Mouse (Mus musculus) erythroblast, embryonic 14.5 days (primary cell): ENCODE results near the gene Cyp2d9.

Experiments used
- GATA1 ChIP-seq: IDR thresholded peaks from 2 replicates; pipeline ENCODE4 v1.6.1; 2012; ENCODE audit warnings: low read length, inconsistent platforms, mixed read lengths
- TAL1 ChIP-seq: IDR thresholded peaks from 3 replicates; pipeline ENCODE4 v1.6.1; 2012; ENCODE audit warnings: low read length, inconsistent platforms, mixed read lengths

DNA sequence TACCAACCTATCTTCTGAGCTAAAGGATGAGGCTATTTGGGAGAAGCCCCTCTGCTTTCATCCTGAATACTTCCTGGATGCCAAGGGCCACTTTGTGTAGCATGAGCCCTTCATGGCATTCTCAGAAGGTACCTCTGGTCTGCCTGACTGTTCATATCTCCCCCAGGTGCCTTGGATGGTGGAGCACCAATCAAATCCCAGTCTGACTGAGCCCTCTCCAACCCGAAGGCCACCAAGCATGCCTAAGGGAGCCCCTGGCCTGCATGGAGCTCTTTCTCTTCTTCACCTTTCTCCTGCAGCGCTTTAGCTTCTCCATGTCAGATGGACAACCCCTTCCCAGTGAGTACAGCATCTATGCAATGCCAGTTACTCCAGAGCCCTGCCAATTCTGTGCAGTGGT lies 31.5 kb downstream of the Cyp2d9 start:
- TF ChIP-seq TAL1 = no peak
- TF ChIP-seq GATA1 = no peak
